In genomic region chr10:126930270-126931121, GRCm38 (mm10) we compare ENCODE assay signal across 9 mouse cellular contexts. TPM values are rescaled to one million over a fixed set of nuclear protein-coding genes. Genes with fewer than 3 reads are reported as not detected.
DNase-seq lines count a peak whose midpoint lies in the region; ATAC-seq and TF ChIP-seq lines count a peak whose summit lies in the region.
"Had no signal": no experiment of that assay in that cellular context is flagged by ENCODE, and none has a peak within 500 bp of the region (broad histone marks: within the 10 kb centered on the region; RNA-seq: fewer than 3 reads in every experiment).

No protein-coding gene starts in this region.

- DNase-seq in kidney, adult 18-20 months = no peak
- DNase-seq in embryonic facial prominence, embryonic 14.5 days (ENCODE audit: low spot score) = peak; percentile 96
- peak; percentile 39 for DNase-seq in lung, postnatal 14 days
- peak; percentile 78 for DNase-seq in stomach, postnatal 0 days (ENCODE audit: low spot score)
- DNase-seq in urinary bladder, adult 2 months (ENCODE audit: low spot score) = no peak
- DNase-seq in spleen, postnatal 14 days (ENCODE audit: low spot score in 2 of 2) = no peak

- TF ChIP-seq CTCF in stomach, postnatal 0 days (IDR thresholded peaks at IDR 0.05; ENCODE audit: low read depth) = no peak

- ATAC-seq in kidney, embryonic 16.5 days (ENCODE audit: low FRiP score, low TSS enrichment) = peak; percentile 70
- ATAC-seq in embryonic facial prominence, embryonic 14.5 days (ENCODE audit: low read depth) = peak; percentile 73
- ATAC-seq in hindbrain, embryonic 13.5 days (ENCODE audit: low FRiP score) = no peak
- peak; percentile 73 for ATAC-seq in stomach, postnatal 0 days (ENCODE audit: low FRiP score, low TSS enrichment)

- H3K9me3 ChIP-seq in kidney, embryonic 16.5 days (ENCODE audit: low read length) = no peaks in the 10 kb centered on the region
- no peaks in the 10 kb centered on the region for H3K9me3 ChIP-seq in embryonic facial prominence, embryonic 14.5 days (ENCODE audit: control insufficient read depth, low read length)
- H3K9me3 ChIP-seq in hindbrain, embryonic 13.5 days = no peaks in the 10 kb centered on the region
- H3K9me3 ChIP-seq in stomach, postnatal 0 days (ENCODE audit: control insufficient read depth, low read length) = no peaks in the 10 kb centered on the region

- no peaks in the 10 kb centered on the region for H3K36me3 ChIP-seq in kidney, embryonic 16.5 days (ENCODE audit: insufficient read depth, low read length)
- H3K36me3 ChIP-seq in embryonic facial prominence, embryonic 14.5 days (ENCODE audit: control insufficient read depth, insufficient read depth, low read length) = no peaks in the 10 kb centered on the region
- H3K36me3 ChIP-seq in hindbrain, embryonic 13.5 days = no peaks in the 10 kb centered on the region
- no peaks in the 10 kb centered on the region for H3K36me3 ChIP-seq in stomach, postnatal 0 days (ENCODE audit: control insufficient read depth, insufficient read depth, low read length)

- 27% methylated on average over 15 of the region's 15 CpGs for WGBS in kidney, embryonic 16.5 days
- 16% methylated on average over 15 of the region's 15 CpGs for WGBS in embryonic facial prominence, embryonic 14.5 days
- WGBS in hindbrain, embryonic 13.5 days = 29% methylated on average over 15 of the region's 15 CpGs
- WGBS in stomach, postnatal 0 days = 21% methylated on average over 15 of the region's 15 CpGs

- no peak overlapping the region for H3K4me3 ChIP-seq in kidney, embryonic 16.5 days (ENCODE audit: low read length)
- peak overlapping the region; percentile 17; the same call in 1 of the 2 replicates for H3K4me3 ChIP-seq in embryonic facial prominence, embryonic 14.5 days (ENCODE audit: low read depth, low read length)
- H3K4me3 ChIP-seq in hindbrain, embryonic 13.5 days = no peak overlapping the region
- no peak overlapping the region for H3K4me3 ChIP-seq in stomach, postnatal 0 days (ENCODE audit: low read depth, low read length)

- H3K4me2 ChIP-seq in kidney, embryonic 16.5 days (replicated peaks; ENCODE audit: low read depth, low read length) = peak overlapping the region; percentile 32
- peak overlapping the region; percentile 91 for H3K4me2 ChIP-seq in embryonic facial prominence, embryonic 14.5 days (ENCODE audit: low read depth, low read length)
- H3K4me2 ChIP-seq in hindbrain, embryonic 13.5 days = 0 out of 2 replicates have a peak overlapping the region, but pooled peaks have one; percentile 7
- peak overlapping the region; percentile 27 for H3K4me2 ChIP-seq in stomach, postnatal 0 days (replicated peaks; ENCODE audit: low read depth)

- H3K27me3 ChIP-seq in kidney, embryonic 16.5 days (ENCODE audit: insufficient read depth, low read length) = no peaks in the 10 kb centered on the region
- no peaks in the 10 kb centered on the region for H3K27me3 ChIP-seq in embryonic facial prominence, embryonic 14.5 days (replicated peaks; ENCODE audit: control insufficient read depth, insufficient read depth, low read length)
- peaks cover 59% of the 10 kb centered on the region for H3K27me3 ChIP-seq in hindbrain, embryonic 13.5 days
- no peaks in the 10 kb centered on the region for H3K27me3 ChIP-seq in stomach, postnatal 0 days (ENCODE audit: control insufficient read depth, insufficient read depth, low read length)

- H3K4me1 ChIP-seq in kidney, embryonic 16.5 days (ENCODE audit: insufficient read depth, low read length) = peaks cover 59% of the 10 kb centered on the region
- H3K4me1 ChIP-seq in embryonic facial prominence, embryonic 14.5 days (ENCODE audit: control insufficient read depth, insufficient read depth, low read length) = peaks cover 65% of the 10 kb centered on the region
- peaks cover 47% of the 10 kb centered on the region for H3K4me1 ChIP-seq in hindbrain, embryonic 13.5 days (replicated peaks)
- H3K4me1 ChIP-seq in stomach, postnatal 0 days (replicated peaks; ENCODE audit: control insufficient read depth, insufficient read depth) = peaks cover 38% of the 10 kb centered on the region

- H3K27ac ChIP-seq in kidney, embryonic 16.5 days (ENCODE audit: low read length) = peak overlapping the region; percentile 96
- peak overlapping the region; percentile 100 for H3K27ac ChIP-seq in embryonic facial prominence, embryonic 14.5 days (replicated peaks; ENCODE audit: low read depth, low read length)
- peak overlapping the region; percentile 72 for H3K27ac ChIP-seq in hindbrain, embryonic 13.5 days
- H3K27ac ChIP-seq in stomach, postnatal 0 days (replicated peaks) = peak overlapping the region; percentile 99
- H3K27ac ChIP-seq: macrophage had no signal

- no peak for TF ChIP-seq EP300 in stomach, postnatal 0 days (optimal IDR thresholded peaks at IDR 0.05)

- peak overlapping the region; percentile 58 for H3K9ac ChIP-seq in kidney, embryonic 16.5 days (replicated peaks; ENCODE audit: low read length)
- H3K9ac ChIP-seq in embryonic facial prominence, embryonic 14.5 days (ENCODE audit: low read depth, low read length) = peak overlapping the region; percentile 65
- peak overlapping the region; percentile 51 for H3K9ac ChIP-seq in hindbrain, embryonic 13.5 days
- peak overlapping the region; percentile 55 for H3K9ac ChIP-seq in stomach, postnatal 0 days (ENCODE audit: low read length)

RNA-seq across cellular contexts. Expression of gene Atp23, which starts 29.3 kb away (rescaled TPM):
- polyA plus RNA-seq in kidney, embryonic 16.5 days (2015; fragmentation: Nextera tagmentation; extraction: Ambion mirVana) = 16.5 and 18.4 TPM in 2 replicates
- polyA plus RNA-seq in embryonic facial prominence, embryonic 14.5 days (2014; fragmentation: Nextera tagmentation; extraction: Ambion mirVana) = 16.7 and 20.6 TPM in 2 replicates
- 10.6 and 10.9 TPM in 2 replicates for polyA plus RNA-seq in hindbrain, embryonic 13.5 days (2015; fragmentation: Nextera tagmentation; extraction: Ambion mirVana)
- polyA plus RNA-seq in stomach, postnatal 0 days (2015; fragmentation: Nextera tagmentation; extraction: Ambion mirVana) = 9.1 and 10.3 TPM in 2 replicates
- polyA plus RNA-seq in urinary bladder, adult 2 months (2012; rRNA removed) = 5.7 and 7.5 TPM in 2 replicates

RNA-seq across cellular contexts. Expression of gene Ctdsp2, which starts 48.0 kb away (rescaled TPM):
- polyA plus RNA-seq in kidney, embryonic 16.5 days (2015; fragmentation: Nextera tagmentation; extraction: Ambion mirVana) = 70.5 and 76.1 TPM in 2 replicates
- polyA plus RNA-seq in embryonic facial prominence, embryonic 14.5 days (2014; fragmentation: Nextera tagmentation; extraction: Ambion mirVana) = 109 and 116 TPM in 2 replicates
- polyA plus RNA-seq in hindbrain, embryonic 13.5 days (2015; fragmentation: Nextera tagmentation; extraction: Ambion mirVana) = 18.9 and 19.8 TPM in 2 replicates
- 29.1 and 33.0 TPM in 2 replicates for polyA plus RNA-seq in stomach, postnatal 0 days (2015; fragmentation: Nextera tagmentation; extraction: Ambion mirVana)
- 146 and 191 TPM in 2 replicates for polyA plus RNA-seq in urinary bladder, adult 2 months (2012; rRNA removed)

Comparison
In these comparisons a context has a peak if more than half of its experiments do, and no peak if none do; other contexts are left out.
1. H3K4me2 ChIP-seq: peak in every context shown above with its lines; median percentile 91 in embryonic facial prominence, embryonic 14.5 days; 32 in kidney, embryonic 16.5 days; 27 in stomach, postnatal 0 days; 7 in hindbrain, embryonic 13.5 days.
2. DNase-seq: peak in embryonic facial prominence, embryonic 14.5 days (single experiment), lung, postnatal 14 days (single experiment) and stomach, postnatal 0 days (single experiment); none in kidney, adult 18-20 months (single experiment), urinary bladder, adult 2 months (single experiment) and spleen, postnatal 14 days (0 of 2).
3. Peak in every context shown above with its lines, with median percentiles within 50 percentile points of each other: H3K27ac ChIP-seq and H3K9ac ChIP-seq.